Mouse (Mus musculus) neural tube, embryonic 15.5 days (tissue): Measurements from ENCODE around the gene Zfp575. TPM values are rescaled to one million over a fixed set of nuclear protein-coding genes. Genes with fewer than 3 reads are reported as not detected.

Source experiments
- ATAC-seq: fragments of 200-750 bp; cut with Nextera tagmentation; 2 replicates; pipeline ENCODE4 v1.8.0; 2017; ENCODE audit warnings: mild to moderate bottlenecking, moderate TSS enrichment, moderate library complexity; ENCODE audit not compliant: low FRiP score
- H3K27ac ChIP-seq: fragments of 300-500 bp; sonication (generic); replicated peaks from 2 replicates; pipeline ENCODE4 v1.5.1; 2015; ENCODE audit warnings: mild to moderate bottlenecking, inconsistent platforms
- H3K27me3 ChIP-seq: fragments of 300-500 bp; sonication (generic); replicated peaks from 2 replicates; pipeline ENCODE4 v1.6.1; 2015; ENCODE audit warnings: inconsistent platforms
- H3K36me3 ChIP-seq: fragments of 300-500 bp; sonication (generic); 2 replicates; pipeline ENCODE4 v1.6.1; 2015; ENCODE audit warnings: inconsistent platforms
- H3K4me1 ChIP-seq: fragments of 300-500 bp; sonication (generic); 2 replicates; pipeline ENCODE4 v1.6.1; 2015; ENCODE audit warnings: inconsistent platforms
- H3K4me2 ChIP-seq: fragments of 300-500 bp; sonication (generic); 2 replicates; pipeline ENCODE4 v1.6.1; 2015; ENCODE audit warnings: inconsistent platforms, mild to moderate bottlenecking, moderate library complexity
- H3K4me3 ChIP-seq: fragments of 300-500 bp; sonication (generic); replicated peaks from 2 replicates; pipeline ENCODE4 v1.5.1; 2015; ENCODE audit warnings: mild to moderate bottlenecking, inconsistent platforms
- H3K9ac ChIP-seq: fragments of 300-500 bp; sonication (generic); replicated peaks from 2 replicates; pipeline ENCODE4 v1.6.1; 2015; ENCODE audit warnings: mild to moderate bottlenecking, inconsistent platforms
- H3K9me3 ChIP-seq: fragments of 300-500 bp; sonication (generic); replicated peaks from 2 replicates; pipeline ENCODE4 v1.6.1; 2016; ENCODE audit warnings: inconsistent platforms
- WGBS: fragments of 180-500 bp; shearing (Covaris S2); methylation state at CpG from one replicate; pipeline ENCODE4 v1.1.7; 2015; ENCODE audit warnings: mixed read lengths; 5-methylcytosine and 5-hydroxymethylcytosine counted together
- polyA plus RNA-seq: library from polyadenylated mRNA; unstranded; fragments of >200 nt; fragmentation: Nextera tagmentation; extraction: Ambion mirVana; gene quantifications from 2 replicates; pipeline ENCODE4 v1.2.1, GENCODE M21; 2015

The Zfp575 gene
- polyA plus RNA-seq, 1 experiment from 2014 or later = 17.5 TPM

GRCm38 (mm10) chr7:24617763-24618162, 30.3 kb upstream of the Zfp575 start:
- peaks cover under 1% of the 10 kb centered on the region for H3K4me1 ChIP-seq

GRCm38 (mm10) chr7:24614816-24615215, 27.4 kb upstream of the Zfp575 start:
- H3K27me3 ChIP-seq = peaks cover 44% of the 10 kb centered on the region
- H3K9me3 ChIP-seq = no peaks in the 10 kb centered on the region
- H3K36me3 ChIP-seq = no peaks in the 10 kb centered on the region
- H3K4me3 ChIP-seq = no peak overlapping the region
- 84% methylated on average over 13 of the region's 13 CpGs for WGBS
- H3K9ac ChIP-seq = no peak overlapping the region
- no peak for ATAC-seq
- peaks cover 23% of the 10 kb centered on the region for H3K4me1 ChIP-seq
- no peak overlapping the region for H3K27ac ChIP-seq
- no peak overlapping the region for H3K4me2 ChIP-seq

More at GRCm38 (mm10) chr7:24617763-24618162, 30.3 kb upstream of the Zfp575 start:
- Histone ChIP-seq H3K9ac (no peak overlapping the region), H3K4me3 (no peak overlapping the region), H3K27me3 (peaks cover 17% of the 10 kb centered on the region), H3K36me3 (no peaks in the 10 kb centered on the region), H3K27ac (no peak overlapping the region), H3K9me3 (no peaks in the 10 kb centered on the region), H3K4me2 (no peak overlapping the region)
- 77% methylated on average over 8 of the region's 8 CpGs for WGBS
- ATAC-seq = no peak

- Histone ChIP-seq H3K4me1 (peaks cover 26% of the 10 kb centered on the region), H3K9ac (0 out of 2 replicates have a peak overlapping the region, but pooled peaks have one; percentile 23), H3K27me3 (peaks cover 55% of the 10 kb centered on the region), H3K9me3 (no peaks in the 10 kb centered on the region), H3K36me3 (no peaks in the 10 kb centered on the region; the same call in 1 of the 2 replicates), H3K27ac (no peak overlapping the region), H3K4me2 (peak overlapping the region; percentile 34), H3K4me3 (peak overlapping the region; percentile 8)
- ATAC-seq = no peak
- 4% methylated on average over 27 of the region's 27 CpGs for WGBS
Measured at GRCm38 (mm10) chr7:24612308-24612910, 25.0 kb upstream of the Zfp575 start.

- no peak for ATAC-seq
- H3K36me3 ChIP-seq = no peaks in the 10 kb centered on the region; the same call in 1 of the 2 replicates
- peak overlapping the region; percentile 60 for H3K4me2 ChIP-seq
- 18% methylated on average over 7 of the region's 7 CpGs for WGBS
- no peaks in the 10 kb centered on the region for H3K9me3 ChIP-seq
- peaks cover 55% of the 10 kb centered on the region for H3K27me3 ChIP-seq
- peak overlapping the region; percentile 35 for H3K4me3 ChIP-seq
- no peak overlapping the region for H3K27ac ChIP-seq
- H3K4me1 ChIP-seq = peaks cover 26% of the 10 kb centered on the region
- peak overlapping the region; percentile 11; the same call in 1 of the 2 replicates for H3K9ac ChIP-seq
Measured at GRCm38 (mm10) chr7:24611709-24612108, 24.3 kb upstream of the Zfp575 start.

- ATAC-seq = peak; percentile 19; the same call in 1 of the 2 replicates
- Histone ChIP-seq H3K36me3 (no peaks in the 10 kb centered on the region; the same call in 1 of the 2 replicates), H3K4me1 (peaks cover 26% of the 10 kb centered on the region), H3K27me3 (peaks cover 55% of the 10 kb centered on the region), H3K4me3 (peak overlapping the region; percentile 35), H3K4me2 (peak overlapping the region; percentile 60), H3K9ac (peak overlapping the region; percentile 11; the same call in 1 of the 2 replicates), H3K9me3 (no peaks in the 10 kb centered on the region), H3K27ac (no peak overlapping the region)
- 0% methylated on average over 36 of the region's 36 CpGs for whole genome bisulfite sequencing
Measured at GRCm38 (mm10) chr7:24610879-24611494, 23.5 kb upstream of the Zfp575 start.

- Histone ChIP-seq H3K36me3 (no peaks in the 10 kb centered on the region; the same call in 1 of the 2 replicates), H3K4me1 (peaks cover 26% of the 10 kb centered on the region), H3K27me3 (peaks cover 55% of the 10 kb centered on the region), H3K9ac (peak within 1 kb of the TSS; percentile 11; the same call in 1 of the 2 replicates), H3K4me2 (peak within 1 kb of the TSS; percentile 60), H3K4me3 (peak within 1 kb of the TSS; percentile 35), H3K9me3 (no peaks in the 10 kb centered on the region), H3K27ac (no peak within 1 kb of the TSS)
- 2% methylated on average over 25 of the region's 27 CpGs for WGBS
- no peak for ATAC-seq
Measured at GRCm38 (mm10) chr7:24610144-24610878, 22.9 kb upstream of the Zfp575 start, which contains the start of gene Phldb3. TSS of gene Phldb3 (plus strand) at chr7:24610763.

- Histone ChIP-seq H3K36me3 (no peaks in the 10 kb centered on the region; the same call in 1 of the 2 replicates), H3K4me1 (peaks cover 26% of the 10 kb centered on the region), H3K4me3 (no peak overlapping the region), H3K9ac (no peak overlapping the region), H3K9me3 (no peaks in the 10 kb centered on the region), H3K27ac (no peak overlapping the region), H3K27me3 (peaks cover 46% of the 10 kb centered on the region), H3K4me2 (no peak overlapping the region)
- ATAC-seq = 0 out of 2 replicates have a peak, but pooled peaks have one; percentile 27
- 74% methylated on average over 8 of the region's 8 CpGs for WGBS
Measured at GRCm38 (mm10) chr7:24608561-24608960, 21.1 kb upstream of the Zfp575 start.

- no peak overlapping the region for H3K9ac ChIP-seq
- WGBS = 49% methylated on average over 6 of the region's 6 CpGs
- H3K4me3 ChIP-seq = no peak overlapping the region
- H3K36me3 ChIP-seq = no peaks in the 10 kb centered on the region; the same call in 1 of the 2 replicates
- H3K4me2 ChIP-seq = no peak overlapping the region
- ATAC-seq = peak; percentile 63; the same call in 1 of the 2 replicates
- H3K27me3 ChIP-seq = peaks cover 41% of the 10 kb centered on the region
- H3K4me1 ChIP-seq = peaks cover 26% of the 10 kb centered on the region
- H3K27ac ChIP-seq = no peak overlapping the region
- H3K9me3 ChIP-seq = no peaks in the 10 kb centered on the region
Measured at GRCm38 (mm10) chr7:24608017-24608416, 20.6 kb upstream of the Zfp575 start.

- ATAC-seq = no peak
- peaks cover 20% of the 10 kb centered on the region for H3K4me1 ChIP-seq
- H3K27ac ChIP-seq = no peak overlapping the region
- peaks cover 23% of the 10 kb centered on the region for H3K27me3 ChIP-seq
- no peak overlapping the region for H3K4me2 ChIP-seq
- H3K4me3 ChIP-seq = no peak overlapping the region
- no peak overlapping the region for H3K9ac ChIP-seq
- 85% methylated on average over 7 of the region's 7 CpGs for whole genome bisulfite sequencing
- no peaks in the 10 kb centered on the region for H3K9me3 ChIP-seq
- H3K36me3 ChIP-seq = no peaks in the 10 kb centered on the region; the same call in 1 of the 2 replicates
Measured at GRCm38 (mm10) chr7:24606046-24606445, 18.6 kb upstream of the Zfp575 start.

- H3K27ac ChIP-seq = no peak overlapping the region
- 85% methylated on average over 7 of the region's 7 CpGs for WGBS
- H3K9ac ChIP-seq = no peak overlapping the region
- H3K27me3 ChIP-seq = peaks cover 18% of the 10 kb centered on the region
- H3K4me1 ChIP-seq = peaks cover 16% of the 10 kb centered on the region
- no peak overlapping the region for H3K4me3 ChIP-seq
- no peak overlapping the region for H3K4me2 ChIP-seq
- H3K36me3 ChIP-seq = no peaks in the 10 kb centered on the region; the same call in 1 of the 2 replicates
- H3K9me3 ChIP-seq = no peaks in the 10 kb centered on the region
- no peak for ATAC-seq
Measured at GRCm38 (mm10) chr7:24605561-24605960, 18.1 kb upstream of the Zfp575 start.

GRCm38 (mm10) chr7:24600941-24601597, 13.6 kb upstream of the Zfp575 start:
- no peaks in the 10 kb centered on the region for H3K27me3 ChIP-seq
- peaks cover 8% of the 10 kb centered on the region; the same call in 1 of the 2 replicates for H3K4me1 ChIP-seq
- H3K4me3 ChIP-seq = peak overlapping the region; percentile 27
- peak; percentile 93 for ATAC-seq
- H3K9ac ChIP-seq = no peak overlapping the region
- H3K4me2 ChIP-seq = peak overlapping the region; percentile 55
- H3K9me3 ChIP-seq = no peaks in the 10 kb centered on the region
- WGBS = 2% methylated on average over 13 of the region's 13 CpGs
- peak overlapping the region; percentile 65 for H3K27ac ChIP-seq
- H3K36me3 ChIP-seq = no peaks in the 10 kb centered on the region
